Mouse (Mus musculus) heart, postnatal 0 days (tissue): Measurements from ENCODE around the gene Cyp4f18.
"Not testable (repeated sequence)": the region's sequence is repeated elsewhere in the genome, so short reads cannot be mapped to it uniquely, and the experiment has no call there.

Experiments used
- CTCF ChIP-seq: IDR thresholded peaks from 2 replicates; pipeline ENCODE4 v1.5.1; 2016; ENCODE audit warnings: antibody characterized with exemption, control low read depth, low read depth
- EP300 ChIP-seq: IDR thresholded peaks from 2 replicates; pipeline ENCODE4 v1.6.1; 2016; ENCODE audit warnings: antibody characterized with exemption, low read depth

GRCm38 (mm10) chr8:71952961-71953700, 56.3 kb downstream of the Cyp4f18 start:
- not testable (repeated sequence) for TF ChIP-seq EP300, CTCF
